Mouse (Mus musculus) mouse embryonic stem cell (cell line): ENCODE measurements around the gene Cx3cr1.

ENCODE experiments used
- in situ Hi-C, 2 experiments: fragments of 300-500 bp; cut with MboI; formaldehyde crosslinking; loops; 1 replicate in 1 of 2; 3 replicates in 1 of 2; pipeline ENCODE4 v1.14.3; 2019 to 2020; ENCODE audit warnings: low sequenced_read_pairs in 2 of 2, low pct_unique_long_range_greater_than_20kb in 1 of 2, mixed read lengths in 1 of 2; ENCODE audit not compliant: unreplicated experiment in 1 of 2

The Cx3cr1 gene

GRCm38 (mm10) chr9:119937005-119937773 is 132.5 kb downstream of the Cx3cr1 start, which contains the start of the genes Gorasp1 and Ttc21a:
Gorasp1 (minus strand) TSS chr9:119937565.
Ttc21a (plus strand) TSS chr9:119937606.
- in situ Hi-C loops = no loop called here

- in situ Hi-C loops = no loop called here
Observed at GRCm38 (mm10) chr9:119933675-119934074, 136.0 kb downstream of the Cx3cr1 start.

- in situ Hi-C loops = no loop called here
Observed at GRCm38 (mm10) chr9:119932358-119932757, 137.3 kb downstream of the Cx3cr1 start.

- in situ Hi-C loops = no loop called here
Observed at GRCm38 (mm10) chr9:119926497-119926896, 143.2 kb downstream of the Cx3cr1 start.

GRCm38 (mm10) chr9:119925729-119926128 is 143.9 kb downstream of the Cx3cr1 start:
- in situ Hi-C loops = no loop called here

GRCm38 (mm10) chr9:119925120-119925657 is 144.5 kb downstream of the Cx3cr1 start:
- in situ Hi-C loops = no loop called here

GRCm38 (mm10) chr9:119923462-119923861 is 146.2 kb downstream of the Cx3cr1 start:
- in situ Hi-C loops = no loop called here

GRCm38 (mm10) chr9:119919858-119920257 is 149.8 kb downstream of the Cx3cr1 start:
- in situ Hi-C loops = no loop called here

GRCm38 (mm10) chr9:119913087-119913838 is 156.4 kb downstream of the Cx3cr1 start:
- in situ Hi-C loops = no loop called here

GRCm38 (mm10) chr9:119909931-119910330 is 159.7 kb downstream of the Cx3cr1 start:
- in situ Hi-C loops = no loop called here

- in situ Hi-C loops = no loop called here
Observed at GRCm38 (mm10) chr9:119908708-119909107, 161.0 kb downstream of the Cx3cr1 start.

GRCm38 (mm10) chr9:119902410-119903151 is 167.1 kb downstream of the Cx3cr1 start:
- in situ Hi-C loops = no loop called here

GRCm38 (mm10) chr9:119899446-119899845 is 170.2 kb downstream of the Cx3cr1 start:
- in situ Hi-C loops = loop anchor here in 1 of 2 experiments (10.0 kb wide), 1 partner anchor 65 kb away; no protein-coding TSS in a partner anchor

- in situ Hi-C loops = loop anchor here in 1 of 2 experiments (10.0 kb wide), 1 partner anchor 60 kb away; no protein-coding TSS in a partner anchor
Observed at GRCm38 (mm10) chr9:119895040-119895721, 174.5 kb downstream of the Cx3cr1 start.

- in situ Hi-C loops = loop anchor here in 1 of 2 experiments (10.0 kb wide), 1 partner anchor 60 kb away; no protein-coding TSS in a partner anchor
Observed at GRCm38 (mm10) chr9:119894339-119895009, 175.2 kb downstream of the Cx3cr1 start, which contains the start of gene Wdr48. Wdr48 (plus strand) TSS chr9:119894878.

- in situ Hi-C loops = loop anchor here in 1 of 2 experiments (10.0 kb wide), 1 partner anchor 59 kb away; no protein-coding TSS in a partner anchor
Observed at GRCm38 (mm10) chr9:119893881-119894280, 175.8 kb downstream of the Cx3cr1 start.

- in situ Hi-C loops = loop anchor here in 1 of 2 experiments (10.0 kb wide), 1 partner anchor 56 kb away; no protein-coding TSS in a partner anchor
Observed at GRCm38 (mm10) chr9:119890692-119891091, 179.0 kb downstream of the Cx3cr1 start.
